Mouse (Mus musculus): ENCODE results near the gene Gm44596. TPM values are rescaled to one million over a fixed set of nuclear protein-coding genes. Genes with fewer than 3 reads are reported as not detected.

Gene Gm44596
- polyA plus RNA-seq, 1 experiment, result not detected

- Histone ChIP-seq H3K27me3 (ENCODE audit: control insufficient read depth, insufficient read depth, low read length) (no peaks in the 10 kb centered on the region), H3K4me1 (ENCODE audit: control insufficient read depth, insufficient read depth, insufficient read length, low read length) (peaks cover 19% of the 10 kb centered on the region; the same call in 1 of the 2 replicates), H3K36me3 (ENCODE audit: control insufficient read depth, insufficient read depth, low read length) (peaks cover 22% of the 10 kb centered on the region), H3K27ac (ENCODE audit: insufficient read depth, low read depth, low read length) (peak within 1 kb of the TSS; percentile 75), H3K4me3 (ENCODE audit: low read depth, low read length) (peak within 1 kb of the TSS; percentile 93)
- under 1% methylated on average over 67 of the region's 67 CpGs for WGBS
- TF ChIP-seq POLR2A (IDR thresholded peaks at IDR 0.05; ENCODE audit: low read depth, low read length), result peak; percentile 90; the same call in 1 of the 2 replicates
- no peak for TF ChIP-seq CTCF (IDR thresholded peaks at IDR 0.05; ENCODE audit: extremely low read depth, insufficient read length, insufficient replicate concordance, low read depth, low read length)
Measured at GRCm38 (mm10) chr6:128438317-128438870, 63.1 kb downstream of the Gm44596 start, which contains the start of gene Fkbp4. TSS of gene Fkbp4 (minus strand) at chr6:128438677.

- peak overlapping the region; percentile 93 for H3K4me3 ChIP-seq (ENCODE audit: low read depth, low read length)
- no peak overlapping the region for H3K27ac ChIP-seq (ENCODE audit: insufficient read depth, low read depth, low read length)
- WGBS, result 8% methylated on average over 18 of the region's 18 CpGs
- no peaks in the 10 kb centered on the region for H3K27me3 ChIP-seq (ENCODE audit: control insufficient read depth, insufficient read depth, low read length)
- no peak for TF ChIP-seq CTCF (IDR thresholded peaks at IDR 0.05; ENCODE audit: extremely low read depth, insufficient read length, insufficient replicate concordance, low read depth, low read length)
- TF ChIP-seq POLR2A (IDR thresholded peaks at IDR 0.05; ENCODE audit: low read depth, low read length), result no peak
- peaks cover 17% of the 10 kb centered on the region for H3K36me3 ChIP-seq (ENCODE audit: control insufficient read depth, insufficient read depth, low read length)
- peaks cover 19% of the 10 kb centered on the region; the same call in 1 of the 2 replicates for H3K4me1 ChIP-seq (ENCODE audit: control insufficient read depth, insufficient read depth, insufficient read length, low read length)
Measured at GRCm38 (mm10) chr6:128438871-128439341, 63.6 kb downstream of the Gm44596 start.

- 77% methylated on average over 2 of the region's 2 CpGs for WGBS
- Histone ChIP-seq H3K4me1 (ENCODE audit: control insufficient read depth, insufficient read depth, insufficient read length, low read length) (peaks cover 15% of the 10 kb centered on the region; the same call in 1 of the 2 replicates), H3K27me3 (ENCODE audit: control insufficient read depth, insufficient read depth, low read length) (no peaks in the 10 kb centered on the region), H3K4me3 (ENCODE audit: low read depth, low read length) (no peak overlapping the region), H3K36me3 (ENCODE audit: control insufficient read depth, insufficient read depth, low read length) (peaks cover 6% of the 10 kb centered on the region), H3K27ac (ENCODE audit: insufficient read depth, low read depth, low read length) (no peak overlapping the region)
- TF ChIP-seq POLR2A (IDR thresholded peaks at IDR 0.05; ENCODE audit: low read depth, low read length) (no peak), CTCF (IDR thresholded peaks at IDR 0.05; ENCODE audit: extremely low read depth, insufficient read length, insufficient replicate concordance, low read depth, low read length) (no peak)
Measured at GRCm38 (mm10) chr6:128440238-128440637, 64.9 kb downstream of the Gm44596 start.

- TF ChIP-seq CTCF (IDR thresholded peaks at IDR 0.05; ENCODE audit: extremely low read depth, insufficient read length, insufficient replicate concordance, low read depth, low read length) (peak; percentile 68; the same call in 1 of the 2 replicates), POLR2A (IDR thresholded peaks at IDR 0.05; ENCODE audit: low read depth, low read length) (no peak)
- no peaks in the 10 kb centered on the region for H3K27me3 ChIP-seq (ENCODE audit: control insufficient read depth, insufficient read depth, low read length)
- no peaks in the 10 kb centered on the region for H3K4me1 ChIP-seq (ENCODE audit: control insufficient read depth, insufficient read depth, insufficient read length, low read length)
- WGBS, result 19% methylated on average over 14 of the region's 14 CpGs
- peak overlapping the region; percentile 46 for H3K4me3 ChIP-seq (ENCODE audit: low read depth, low read length)
- no peak overlapping the region for H3K27ac ChIP-seq (ENCODE audit: insufficient read depth, low read depth, low read length)
- H3K36me3 ChIP-seq (ENCODE audit: control insufficient read depth, insufficient read depth, low read length), result no peaks in the 10 kb centered on the region
Measured at GRCm38 (mm10) chr6:128445761-128446535, 70.6 kb downstream of the Gm44596 start.

- Histone ChIP-seq H3K27me3 (ENCODE audit: control insufficient read depth, insufficient read depth, low read length) (no peaks in the 10 kb centered on the region), H3K36me3 (ENCODE audit: control insufficient read depth, insufficient read depth, low read length) (no peaks in the 10 kb centered on the region), H3K4me1 (ENCODE audit: control insufficient read depth, insufficient read depth, insufficient read length, low read length) (no peaks in the 10 kb centered on the region), H3K4me3 (ENCODE audit: low read depth, low read length) (no peak overlapping the region), H3K27ac (ENCODE audit: insufficient read depth, low read depth, low read length) (no peak overlapping the region)
- no peak for TF ChIP-seq CTCF (IDR thresholded peaks at IDR 0.05; ENCODE audit: extremely low read depth, insufficient read length, insufficient replicate concordance, low read depth, low read length)
- 96% methylated on average over 5 of the region's 5 CpGs for WGBS
Measured at GRCm38 (mm10) chr6:128447063-128447462, 71.8 kb downstream of the Gm44596 start.

GRCm38 (mm10) chr6:128455835-128456605, 80.7 kb downstream of the Gm44596 start:
- Histone ChIP-seq H3K4me3 (ENCODE audit: low read depth, low read length) (no peak overlapping the region), H3K36me3 (ENCODE audit: control insufficient read depth, insufficient read depth, low read length) (no peaks in the 10 kb centered on the region), H3K4me1 (ENCODE audit: control insufficient read depth, insufficient read depth, insufficient read length, low read length) (no peaks in the 10 kb centered on the region), H3K27ac (ENCODE audit: insufficient read depth, low read depth, low read length) (no peak overlapping the region), H3K27me3 (ENCODE audit: control insufficient read depth, insufficient read depth, low read length) (no peaks in the 10 kb centered on the region)
- TF ChIP-seq POLR2A (IDR thresholded peaks at IDR 0.05; ENCODE audit: low read depth, low read length), result no peak
- TF ChIP-seq CTCF (IDR thresholded peaks at IDR 0.05; ENCODE audit: extremely low read depth, insufficient read length, insufficient replicate concordance, low read depth, low read length), result no peak
- WGBS, result 65% methylated on average over 12 of the region's 12 CpGs

Other genes with a start within 250 kb of the Gm44596 start
- gene Tspan9, start 231.9 kb upstream of the Gm44596 start, polyA plus RNA-seq (2012; rRNA removed), result 15.3 and 20.6 TPM in 2 replicates
- gene Tead4, start 74.7 kb upstream of the Gm44596 start, polyA plus RNA-seq (2012; rRNA removed), result 0.61 and 0.93 TPM in 2 replicates
- gene Tulp3, start 19.7 kb upstream of the Gm44596 start, polyA plus RNA-seq (2012; rRNA removed), result 2.0 and 2.4 TPM in 2 replicates
- 7.2 and 11.2 TPM in 2 replicates for gene Rhno1, start 12.6 kb upstream of the Gm44596 start, polyA plus RNA-seq (2012; rRNA removed)
- gene Foxm1, start 12.5 kb upstream of the Gm44596 start, polyA plus RNA-seq (2012; rRNA removed), result 6.3 and 11.3 TPM in 2 replicates
- gene Tex52, start within 50 bp of the Gm44596 start, polyA plus RNA-seq (2012; rRNA removed), result not detected in 2 replicates
- gene Nrip2, start 23.8 kb downstream of the Gm44596 start, polyA plus RNA-seq (2012; rRNA removed), result 0.49 and 0.63 TPM in 2 replicates
- gene Itfg2, start 49.4 kb downstream of the Gm44596 start, polyA plus RNA-seq (2012; rRNA removed), result 16.1 and 16.2 TPM in 2 replicates
- gene Fkbp4, start 63.2 kb downstream of the Gm44596 start, polyA plus RNA-seq (2012; rRNA removed), result 52.9 and 105 TPM in 2 replicates
- gene Pzp, start 151.2 kb downstream of the Gm44596 start, polyA plus RNA-seq (2012; rRNA removed), result 0.06 TPM in 1 of 2 replicates, not detected in the other
- gene A2ml1, start 206.1 kb downstream of the Gm44596 start, polyA plus RNA-seq (2012; rRNA removed), result 0.03 and 0.34 TPM in 2 replicates
- gene Klrb1a, start 248.0 kb downstream of the Gm44596 start, polyA plus RNA-seq (2012; rRNA removed), result 0.24 TPM in 1 of 2 replicates, not detected in the other